Mouse (Mus musculus) thymus, postnatal 14 days (tissue): ENCODE data around the gene Serpinf1.
A peak's percentile ranks its signal among the peaks of the same experiment; 100 is the strongest.
"Not testable (repeated sequence)": the region's sequence is repeated elsewhere in the genome, so short reads cannot be mapped to it uniquely, and the experiment has no call there.

ENCODE experiments used
- DNase-seq: peaks from one replicate; pipeline ENCODE4 v3.0.0; 2021

Serpinf1 gene

DNA sequence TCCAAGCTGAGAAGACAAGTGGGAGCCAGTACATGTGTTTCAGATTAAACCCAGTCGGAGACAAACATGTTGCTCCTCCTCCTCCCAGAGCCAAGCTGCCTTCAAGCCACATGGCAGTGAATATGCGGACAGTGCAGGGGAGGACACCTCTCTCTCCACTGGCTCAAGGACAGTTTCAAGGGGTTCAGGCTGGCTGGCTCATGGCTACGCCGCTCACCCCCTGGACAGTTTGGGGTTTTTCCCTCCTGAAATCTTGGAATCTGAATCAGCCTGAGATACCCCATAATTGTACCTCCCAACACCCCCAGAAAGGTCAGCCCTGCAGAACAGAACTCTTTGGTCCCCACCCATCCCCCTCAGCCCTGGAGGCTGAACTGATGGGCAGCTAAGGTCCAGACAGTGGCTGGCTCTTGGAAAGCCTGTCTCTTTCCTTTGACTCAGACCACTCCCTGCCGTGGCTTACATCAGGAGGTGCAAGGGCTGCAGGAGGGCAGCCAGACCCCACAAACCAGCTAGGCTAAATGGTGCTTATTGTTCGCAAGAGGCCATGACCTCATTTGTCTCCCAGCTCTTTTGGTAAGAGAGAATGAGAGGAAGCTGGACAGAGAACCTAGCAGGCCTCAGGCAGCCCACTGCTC, 1.0 kb downstream of the Serpinf1 start:
- no peak for DNase-seq

DNA sequence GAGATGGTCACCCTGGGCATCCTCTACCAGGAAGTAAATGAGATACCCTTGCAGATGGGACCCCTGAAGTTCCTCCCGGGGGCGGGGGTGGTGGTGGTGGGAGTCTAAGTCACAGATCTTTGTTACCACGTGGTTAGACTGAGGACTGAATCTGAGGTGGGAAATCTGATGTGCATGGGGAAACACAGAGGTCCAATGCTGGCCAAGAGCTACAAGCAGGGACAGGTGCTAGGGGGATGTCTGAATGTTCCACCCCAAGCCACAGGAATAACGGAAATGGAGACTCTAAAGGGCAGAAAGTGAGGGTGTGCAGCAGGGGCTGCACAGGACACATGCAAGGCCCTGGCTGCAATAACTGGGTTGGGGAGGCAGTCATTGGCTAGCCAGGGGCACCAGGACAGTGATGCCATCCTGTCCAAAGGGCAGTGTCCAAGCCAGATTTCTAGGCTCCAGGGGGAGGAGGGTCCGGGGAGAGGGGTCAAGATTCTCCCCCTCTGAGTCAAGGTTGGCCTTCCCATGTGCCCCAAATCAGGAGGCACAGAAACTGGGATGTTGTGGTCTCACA, 1.6 kb downstream of the Serpinf1 start:
- DNase-seq, result no peak

DNA sequence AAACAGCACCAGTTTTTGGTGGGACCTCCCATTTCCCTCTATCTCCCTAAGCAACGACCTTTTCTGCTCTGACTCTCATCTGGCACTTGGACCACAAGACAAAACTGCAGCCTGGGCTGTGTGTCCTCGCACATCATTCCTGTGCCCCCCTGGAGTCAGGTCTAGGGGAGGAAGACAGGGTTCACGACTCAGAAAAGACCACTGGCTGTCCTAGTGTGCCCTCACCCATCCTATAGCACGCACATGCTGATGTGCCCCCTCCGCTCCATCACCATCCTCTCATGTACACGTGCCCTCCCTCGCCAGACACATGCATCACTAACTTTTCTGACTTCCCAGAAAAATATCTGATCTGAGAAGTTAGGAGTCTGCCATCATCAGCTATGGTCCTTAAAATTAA, 2.5 kb downstream of the Serpinf1 start:
- DNase-seq, result no peak

DNA sequence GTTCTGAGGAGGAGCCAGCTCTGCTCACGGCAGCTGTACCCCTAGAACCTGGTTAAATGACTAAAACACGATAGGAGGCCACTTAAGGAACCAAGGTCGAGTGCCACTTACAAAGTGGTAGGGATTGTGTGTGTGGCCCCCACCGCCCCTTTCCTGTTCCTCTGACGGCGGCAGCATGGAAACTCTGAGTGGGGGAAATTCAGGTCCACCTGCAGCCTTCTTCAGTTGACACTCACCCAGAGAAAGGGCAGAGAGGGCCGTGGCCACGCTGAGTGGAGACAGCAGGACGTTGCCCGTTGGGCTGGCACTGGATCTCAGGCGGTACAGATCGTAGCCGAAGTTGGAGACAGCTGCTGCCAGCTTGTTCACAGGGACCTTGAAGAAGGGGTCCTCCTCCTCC, 6.5 kb downstream of the Serpinf1 start:
- peak; percentile 35 for DNase-seq

DNA sequence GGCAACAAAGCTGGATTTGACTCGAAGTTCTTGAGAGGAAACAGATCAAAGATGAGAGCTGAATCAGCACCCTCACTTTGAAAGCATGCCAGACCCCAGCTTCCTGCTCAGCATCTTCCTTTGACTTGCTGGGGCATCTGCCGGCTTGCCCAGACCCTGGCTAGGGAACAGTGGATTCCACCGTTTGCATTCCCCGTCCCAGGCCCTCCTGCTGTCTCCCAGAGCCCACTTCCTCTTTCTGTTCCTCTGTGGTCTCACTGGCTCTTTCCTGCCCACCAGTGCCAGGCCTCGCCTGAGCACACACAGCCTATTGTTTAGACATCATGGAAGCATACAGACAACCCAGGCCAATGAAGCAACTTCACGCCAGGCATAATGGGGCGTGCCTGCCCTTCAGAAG, 7.4 kb downstream of the Serpinf1 start:
- peak; percentile 48 for DNase-seq

DNA sequence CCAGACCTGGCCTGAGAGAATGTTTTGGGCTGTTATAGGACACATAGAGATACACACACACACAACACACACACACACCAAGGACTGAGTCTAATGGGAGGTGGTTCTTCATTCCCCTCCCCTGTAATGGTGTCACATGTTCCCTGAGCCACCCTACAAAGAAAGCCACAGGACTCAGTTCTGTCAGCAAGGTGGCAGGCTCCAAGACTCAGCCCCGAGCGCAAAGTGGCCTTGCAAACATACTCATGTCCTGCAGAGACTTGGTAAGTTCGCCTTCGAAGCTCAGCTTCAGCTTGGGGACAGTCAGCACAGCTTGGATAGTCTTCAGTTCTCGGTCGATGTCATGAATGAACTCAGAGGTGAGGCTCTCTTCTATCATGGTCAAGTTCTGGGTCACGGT, 11.9 kb downstream of the Serpinf1 start:
- DNase-seq, result peak; percentile 59

DNA sequence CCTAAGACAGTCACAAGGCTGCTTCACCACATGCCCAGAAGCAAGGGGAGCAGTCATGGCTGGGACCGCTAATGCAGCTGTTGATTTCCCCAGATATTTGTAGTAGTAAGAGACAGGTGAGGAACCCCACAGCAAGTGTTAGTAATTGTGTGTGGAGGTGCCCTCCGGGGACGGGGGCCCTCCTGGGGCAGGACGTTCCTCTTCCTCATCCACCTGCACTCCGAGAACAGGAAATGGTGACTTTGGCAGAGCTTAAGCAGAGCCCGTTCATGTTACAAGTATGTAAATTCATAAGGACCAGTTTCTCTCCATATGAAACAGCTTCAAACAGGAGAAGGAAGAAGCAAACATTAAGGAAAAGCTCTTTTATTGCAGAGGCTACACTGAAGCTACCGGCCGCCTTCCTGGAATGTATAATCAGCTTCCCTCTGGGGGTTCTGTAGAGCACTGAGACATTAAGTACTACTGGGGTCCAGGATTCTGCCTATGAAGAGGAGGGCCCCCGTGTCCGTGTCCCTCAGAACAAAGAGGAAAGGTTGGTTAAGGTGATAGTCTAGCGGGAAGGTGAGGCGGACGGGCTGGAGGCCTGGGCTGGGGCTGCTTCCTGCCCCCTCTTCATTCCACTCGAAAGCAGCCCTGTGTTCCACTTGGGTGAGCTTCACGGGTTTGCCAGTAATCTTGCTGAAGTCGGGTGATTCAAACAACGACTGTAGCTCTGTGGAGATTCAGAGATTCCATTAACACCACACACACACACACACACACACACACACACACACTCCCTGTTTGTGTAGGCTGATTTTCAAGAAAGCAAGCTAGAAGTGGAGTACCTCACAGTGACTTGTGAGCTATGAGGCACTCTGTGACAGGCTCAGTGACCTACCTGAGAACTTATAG, 12.6 kb downstream of the Serpinf1 start:
- peak; percentile 81 for DNase-seq

DNA sequence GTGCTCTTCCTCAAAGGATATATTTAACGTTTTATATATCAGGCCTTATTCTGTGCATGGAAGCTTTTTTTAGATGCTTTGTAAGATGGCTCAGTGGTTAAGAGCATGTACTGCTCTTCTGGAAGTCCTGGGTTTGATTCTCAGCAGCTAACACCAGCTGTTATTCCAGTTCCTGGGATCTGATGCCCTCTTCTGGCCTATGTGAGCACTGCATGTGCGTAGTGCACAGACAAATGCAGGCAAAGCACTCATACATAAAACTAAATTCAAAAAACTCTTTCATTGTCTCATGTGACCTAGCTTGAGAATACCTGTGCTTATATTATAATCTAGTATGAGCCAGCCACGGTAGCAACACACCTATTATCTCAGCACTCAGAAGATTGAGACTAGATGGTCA, 15.6 kb downstream of the Serpinf1 start:
- DNase-seq, result peak; percentile 85

DNA sequence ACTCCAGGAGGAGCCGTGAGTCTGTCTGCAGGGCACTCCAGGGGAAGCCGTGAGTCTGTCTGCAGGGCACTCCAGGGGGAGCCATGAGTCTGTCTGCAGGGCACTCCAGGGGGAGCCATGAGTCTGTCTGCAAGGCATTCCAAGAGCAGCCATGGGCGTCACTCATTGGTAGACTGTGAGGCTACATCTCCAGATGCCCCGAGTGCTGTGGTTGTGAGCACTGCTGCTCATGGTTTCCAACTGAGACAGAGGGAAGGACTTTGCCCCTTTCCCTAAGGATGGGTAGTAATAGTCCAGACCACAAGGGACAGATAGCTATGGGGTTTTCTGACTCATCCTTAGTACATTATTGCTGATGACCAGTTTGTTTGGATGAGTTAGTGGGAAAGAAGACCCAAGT, 16.4 kb downstream of the Serpinf1 start:
- DNase-seq, result no peak

DNA sequence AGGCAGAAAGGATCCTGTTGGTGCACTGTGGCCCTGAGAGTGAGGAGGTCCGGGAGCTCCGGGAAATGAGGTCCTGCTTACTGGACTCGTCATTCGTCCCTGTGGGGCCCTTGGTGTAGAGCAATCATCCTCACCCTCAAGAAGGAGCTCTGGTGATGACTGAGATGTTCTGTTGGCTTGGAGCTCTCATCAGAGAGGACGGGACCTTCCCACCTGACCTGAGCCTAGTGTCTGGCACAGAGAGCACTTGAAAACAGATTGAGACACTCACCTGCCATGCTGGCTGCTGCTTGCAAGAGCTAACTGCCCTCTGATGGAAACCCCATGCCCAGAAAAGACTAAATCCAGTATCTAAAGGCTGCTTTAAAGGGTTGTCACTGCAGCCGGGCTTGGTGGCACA, 17.7 kb downstream of the Serpinf1 start:
- no peak for DNase-seq

DNA sequence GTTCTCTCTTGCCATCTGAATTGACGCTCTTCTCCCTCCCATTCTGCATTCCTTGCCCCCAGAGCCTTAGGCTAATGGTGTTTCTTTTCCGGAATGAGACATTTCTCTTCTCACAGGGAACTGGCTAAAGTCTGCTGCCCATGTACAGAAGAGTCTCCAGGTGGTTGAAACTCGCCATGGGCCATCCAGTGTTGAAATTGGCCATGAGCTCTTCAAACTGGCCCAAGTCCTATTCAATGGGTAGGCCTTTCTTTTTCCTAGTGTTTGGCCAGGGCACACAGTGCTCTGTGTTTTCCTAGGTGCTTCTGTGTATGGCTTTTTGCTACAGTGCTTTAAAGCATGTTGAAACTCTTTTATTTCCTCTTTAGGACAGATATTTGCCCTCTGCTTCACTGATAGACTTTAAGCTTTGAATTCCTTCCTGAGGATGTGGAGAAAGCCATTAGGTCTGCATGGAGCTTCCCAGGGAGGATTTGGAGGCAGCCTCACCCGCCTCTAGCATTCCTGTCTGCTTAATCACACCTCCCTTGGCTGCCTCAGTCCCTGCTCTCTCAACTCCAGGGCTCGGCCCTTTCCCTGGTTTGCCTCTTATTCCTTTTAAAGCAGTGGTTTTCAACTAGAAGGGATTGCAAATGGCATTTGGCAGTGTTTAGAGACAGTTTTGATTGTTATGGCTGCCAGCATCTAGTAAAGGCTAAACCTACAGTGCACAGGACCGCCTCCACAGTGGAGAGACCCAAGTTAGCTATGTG, 19.0 kb downstream of the Serpinf1 start:
- no peak for DNase-seq

DNA sequence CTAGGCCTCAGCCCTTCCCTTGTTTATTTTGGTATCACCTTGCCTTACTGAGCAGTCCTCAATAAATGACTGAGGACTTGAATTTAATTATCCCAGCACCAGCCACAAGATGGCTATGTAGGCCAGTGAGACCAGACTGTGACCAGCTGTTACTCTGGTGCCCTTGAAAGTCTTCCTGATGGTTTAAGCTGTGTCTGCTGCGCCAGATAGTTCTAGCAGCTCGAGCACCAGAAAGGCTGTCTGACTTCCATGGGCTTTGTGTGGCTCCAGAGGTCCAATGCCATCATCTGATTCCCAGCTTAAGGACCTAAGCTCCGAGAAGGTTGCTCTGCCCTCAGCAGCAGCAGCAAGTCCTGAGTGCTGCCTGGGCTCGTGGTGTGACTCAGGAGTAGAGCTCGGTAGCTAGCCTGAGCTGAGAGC, 20.2 kb downstream of the Serpinf1 start:
- DNase-seq, result peak; percentile 32

DNA sequence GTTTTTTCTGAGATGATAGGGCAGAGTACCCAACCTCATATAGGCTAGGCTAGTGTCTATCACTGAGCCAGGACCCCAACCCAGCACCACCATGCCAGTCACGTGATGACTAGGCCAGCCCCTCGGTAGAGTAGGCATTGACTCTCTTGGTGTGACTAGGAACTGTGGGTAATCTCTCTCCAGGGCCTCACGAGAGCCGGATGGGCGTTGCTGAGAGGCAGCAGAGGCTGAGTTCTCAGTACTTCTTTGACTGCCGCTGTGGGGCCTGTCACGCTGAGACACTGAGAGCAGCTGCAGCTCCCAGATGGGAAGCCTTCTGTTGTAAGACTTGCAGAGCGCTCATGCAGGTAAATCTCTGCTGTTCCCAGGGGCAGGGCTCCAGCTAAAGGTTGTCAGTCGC, 22.4 kb downstream of the Serpinf1 start:
- DNase-seq, result peak; percentile 19

DNA sequence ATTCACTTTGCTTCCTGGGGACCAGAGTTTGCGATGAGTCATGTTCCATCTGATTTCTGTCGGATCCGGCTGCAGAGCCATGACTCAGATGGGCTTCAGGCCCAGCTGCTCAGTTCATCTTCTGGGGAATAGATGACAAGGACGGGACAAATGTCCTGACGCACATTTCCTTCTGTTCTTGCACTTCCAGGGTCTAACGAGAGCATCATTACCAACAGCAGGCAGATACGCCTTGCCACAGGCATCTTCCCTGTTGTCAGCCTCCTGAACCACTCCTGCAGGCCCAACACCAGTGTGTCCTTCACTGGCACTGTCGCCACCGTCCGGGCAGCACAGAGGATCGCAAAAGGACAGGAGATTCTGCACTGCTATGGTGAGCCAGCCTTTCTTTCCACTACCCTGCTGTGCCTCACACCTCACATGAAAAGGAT, 23.1 kb downstream of the Serpinf1 start:
- no peak for DNase-seq

DNA sequence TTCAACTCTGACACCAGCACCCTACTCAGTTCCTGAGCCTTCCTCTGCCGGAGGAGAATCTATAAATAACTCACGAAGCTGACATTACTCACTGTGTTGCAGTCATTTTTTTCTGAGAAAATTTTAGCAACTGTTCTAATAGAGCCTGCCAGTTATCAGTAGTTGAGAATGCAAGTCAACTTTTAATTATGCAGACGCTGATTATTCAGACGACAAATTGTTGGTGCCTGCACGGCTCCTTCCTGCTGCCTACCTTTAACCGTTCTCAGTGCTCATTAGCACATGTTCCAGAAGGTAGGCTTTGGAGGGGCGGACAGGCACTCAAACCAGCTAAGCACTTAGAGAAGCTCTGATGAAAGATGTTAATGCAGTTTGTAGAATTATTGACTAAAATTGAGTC, 25.0 kb downstream of the Serpinf1 start:
- DNase-seq, result no peak

DNA sequence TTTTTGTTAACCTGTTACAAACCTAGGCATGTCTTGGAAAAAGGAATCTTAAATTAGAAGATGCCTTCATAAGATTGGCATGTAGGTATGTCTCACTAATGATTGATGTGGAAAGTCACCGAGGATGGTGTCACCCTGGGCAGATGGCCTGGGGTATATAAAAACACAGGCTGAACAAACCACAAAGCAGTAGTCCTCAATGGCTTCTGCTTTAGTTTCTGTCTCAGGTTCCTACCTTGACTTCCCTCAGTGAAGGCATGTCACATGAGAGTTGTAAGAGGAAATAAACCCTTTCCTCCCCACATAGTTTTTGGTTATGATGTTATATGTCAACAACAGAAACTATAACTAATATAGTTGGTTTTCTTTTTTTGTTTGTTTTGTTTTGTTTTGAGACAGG, 26.9 kb downstream of the Serpinf1 start:
- DNase-seq, result no peak

DNA sequence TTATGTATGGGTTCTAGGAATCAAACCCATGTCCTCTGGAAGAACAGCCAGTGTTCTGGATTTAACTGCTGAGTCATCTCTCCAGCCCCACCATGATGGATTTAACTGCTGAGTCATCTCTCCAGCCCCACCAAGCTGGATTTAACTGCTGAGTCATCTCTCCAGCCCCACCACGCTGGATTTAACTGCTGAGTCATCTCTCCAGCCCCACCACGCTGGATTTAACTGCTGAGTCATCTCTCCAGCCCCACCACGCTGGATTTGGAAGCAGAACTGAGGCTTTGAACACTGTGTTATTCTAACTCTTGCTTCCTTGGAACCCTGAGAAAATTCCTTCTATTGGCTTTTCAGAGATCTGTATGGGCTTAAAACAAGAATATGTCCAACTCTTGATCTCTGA, 39.0 kb downstream of the Serpinf1 start:
- DNase-seq, result not testable (repeated sequence)

DNA sequence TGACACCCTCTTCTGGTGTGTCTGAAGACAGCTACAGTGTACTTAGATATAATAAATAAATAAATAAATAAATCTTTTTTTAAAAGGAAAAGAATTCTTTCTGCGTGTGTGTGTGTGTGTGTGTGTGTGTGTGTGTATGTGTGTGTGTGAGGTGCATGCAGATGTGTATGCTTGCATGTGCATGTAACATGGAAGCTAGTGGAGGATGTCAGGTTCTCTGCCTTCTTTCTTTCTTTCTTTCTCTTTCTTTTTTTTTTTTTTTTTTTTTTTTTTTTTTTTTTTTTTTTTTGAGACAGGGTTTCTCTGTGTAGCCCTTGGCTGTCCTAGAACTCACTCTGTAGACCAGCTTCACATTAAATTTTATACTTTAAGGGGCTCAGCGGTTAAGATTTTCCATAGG, 43.7 kb downstream of the Serpinf1 start:
- not testable (repeated sequence) for DNase-seq

DNA sequence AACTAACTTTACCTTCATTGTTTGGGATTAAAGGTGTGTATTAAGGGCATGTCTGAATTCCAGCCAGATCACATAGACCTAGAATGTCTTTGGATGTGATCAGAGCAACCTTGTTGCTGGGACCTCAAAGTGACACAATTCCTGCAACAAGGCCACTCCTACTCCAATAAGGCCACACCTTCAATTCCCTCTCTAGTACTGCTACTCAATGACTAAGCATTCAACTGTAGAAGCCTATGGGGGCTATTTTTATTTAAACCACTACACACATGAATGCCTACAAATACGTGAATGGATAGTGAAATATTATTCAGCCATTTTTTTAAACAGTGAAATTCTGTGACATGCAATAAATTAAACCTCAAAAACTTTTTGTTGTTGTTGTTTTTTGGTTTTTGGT, 45.4 kb downstream of the Serpinf1 start:
- DNase-seq, result no peak
